Mouse (Mus musculus): ENCODE data around the gene Gabrg3. TPM values are rescaled to one million over a fixed set of nuclear protein-coding genes. Genes with fewer than 3 reads are reported as not detected.

Gene Gabrg3
- 0.02 TPM for polyA plus RNA-seq (2017; shearing (Covaris generic))

DNA sequence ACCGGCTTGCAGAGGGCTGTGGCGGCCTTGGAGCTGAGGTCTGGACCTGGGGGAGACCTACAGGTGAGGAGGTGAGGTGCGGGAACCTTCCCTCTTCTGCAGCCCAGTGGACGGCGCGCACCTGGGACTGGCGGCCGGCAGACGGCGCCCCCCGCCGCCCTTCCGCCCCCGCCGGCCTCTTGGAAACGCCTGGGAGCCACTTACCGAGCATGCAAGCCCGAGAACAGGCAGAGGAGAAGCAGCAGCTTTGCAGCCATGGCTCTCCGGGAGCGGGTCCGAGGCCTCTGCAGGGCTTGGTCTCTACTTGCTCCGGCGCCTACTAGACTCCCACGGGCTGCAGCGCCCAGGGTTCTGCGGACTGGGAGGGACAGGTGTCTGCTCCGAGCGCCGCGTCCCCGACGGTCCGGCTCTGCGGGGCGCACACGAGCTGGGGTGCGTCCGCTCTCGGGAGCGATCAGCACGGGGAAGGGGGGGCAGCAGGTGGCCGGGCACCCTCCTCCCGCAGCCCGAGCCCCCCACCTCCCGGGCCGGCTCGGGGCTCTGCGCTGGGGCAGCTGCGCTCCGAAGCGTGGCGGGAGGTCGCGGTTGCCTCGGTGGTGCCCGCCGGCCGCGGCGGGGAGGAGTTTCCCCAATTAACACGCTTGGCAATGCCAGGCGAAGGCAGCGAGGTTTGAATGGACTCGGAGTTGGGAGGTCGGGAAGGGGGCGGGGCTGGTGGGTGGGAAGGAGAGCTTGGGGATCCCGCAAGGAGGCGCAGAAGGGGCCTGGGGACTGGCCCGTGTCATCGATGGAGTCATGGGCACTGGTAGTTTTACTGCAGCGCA is at the start of gene Gabrg3:
Gabrg3 (minus strand) TSS at position 672 of the 824 bp plus-strand sequence.

DNA sequence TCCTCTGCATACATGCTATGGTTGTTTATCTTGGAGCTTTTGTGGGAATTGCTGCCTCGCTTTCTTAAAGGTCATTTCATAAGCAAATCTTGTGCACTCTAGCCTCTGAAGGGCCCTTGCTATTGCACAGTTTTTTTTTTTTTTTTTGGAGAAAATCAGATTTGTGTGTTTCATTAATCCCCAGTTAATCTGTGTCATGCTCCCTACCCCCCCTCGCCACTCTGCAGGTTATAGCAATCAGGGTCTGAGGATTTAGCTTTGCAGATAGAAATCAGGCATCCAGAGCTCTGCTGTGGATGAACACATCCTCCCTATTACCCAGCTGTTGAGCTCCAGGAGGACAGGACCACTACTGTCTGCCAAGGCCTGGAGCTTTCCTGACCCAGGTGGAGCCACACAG is 32.4 kb upstream of the Gabrg3 start, which contains the start of gene Gabrb3:
Gabrb3 (plus strand) TSS at position 301 of the 400 bp plus-strand sequence.

Other genes with a start within 250 kb of the Gabrg3 start
- gene Gabrb3, start 32.5 kb upstream of the Gabrg3 start, polyA plus RNA-seq (2017; shearing (Covaris generic)): not detected
- gene Gabra5, start 122.9 kb upstream of the Gabrg3 start, polyA plus RNA-seq (2017; shearing (Covaris generic)): not detected

All from CD4-positive, CD25-positive, alpha-beta regulatory T cell (primary cell).